Mouse (Mus musculus) lung, adult 2 months (tissue): Measurements from ENCODE around the gene Nsmce3. TPM values are rescaled to one million over a fixed set of nuclear protein-coding genes. Genes with fewer than 3 reads are reported as not detected.
A peak's percentile ranks its signal among the peaks of the same experiment; 100 is the strongest.

Experiments
- DNase-seq: peaks from one replicate; pipeline ENCODE4 v3.0.0; 2022
- H3K4me1 ChIP-seq: fragments of 200-500 bp; 2 replicates; pipeline ENCODE4 v1.6.1; 2011; ENCODE audit warnings: low read length; ENCODE audit not compliant: control insufficient read depth, insufficient read depth
- H3K4me3 ChIP-seq: fragments of 200-500 bp; replicated peaks from 2 replicates; pipeline ENCODE3; 2011; ENCODE audit warnings: low read depth, mild to moderate bottlenecking, control low read depth, low read length; ENCODE audit errors: extremely low read depth
- CTCF ChIP-seq: fragments of 200-500 bp; IDR thresholded peaks from 2 replicates; pipeline ENCODE4 v1.5.1; 2011; ENCODE audit warnings: mild to moderate bottlenecking, low read length, control low read depth; ENCODE audit not compliant: insufficient read depth
- POLR2A ChIP-seq: fragments of 200-500 bp; IDR thresholded peaks from 2 replicates; pipeline ENCODE4 v1.6.1; 2011; ENCODE audit warnings: low read depth, mild to moderate bottlenecking, control low read depth, low read length, borderline replicate concordance; ENCODE audit errors: extremely low read depth
- WGBS: fragments of 180-500 bp; shearing (Covaris S2); methylation state at CpG from one replicate; pipeline ENCODE4 v1.1.7; 2018; 5-methylcytosine and 5-hydroxymethylcytosine counted together
- polyA plus RNA-seq: library from polyadenylated mRNA; depleted of rRNA; stranded (reverse); fragments of >200 nt; gene quantifications from 2 replicates; pipeline ENCODE4 v1.2.3, GENCODE M21; 2012

Nsmce3 gene
- polyA plus RNA-seq, 1 experiment, result 3.8 TPM

GRCm38 (mm10) chr7:64895685-64896101, 22.9 kb upstream of the Nsmce3 start:
- 40% methylated on average over 5 of the region's 5 CpGs for WGBS
- no peak for DNase-seq
- no peak overlapping the region for H3K4me3 ChIP-seq
- TF ChIP-seq CTCF, result no peak
- no peak for TF ChIP-seq POLR2A
- no peaks in the 10 kb centered on the region for H3K4me1 ChIP-seq

- TF ChIP-seq POLR2A (no peak), CTCF (no peak)
- H3K4me1 ChIP-seq, result no peaks in the 10 kb centered on the region
- no peak for DNase-seq
- H3K4me3 ChIP-seq, result no peak overlapping the region
- WGBS, result 51% methylated on average over 3 of the region's 3 CpGs
These were observed 18.3 kb upstream of the Nsmce3 start for GRCm38 (mm10) chr7:64891139-64891538.

GRCm38 (mm10) chr7:64889919-64890318, 17.1 kb upstream of the Nsmce3 start:
- TF ChIP-seq POLR2A (no peak), CTCF (no peak)
- DNase-seq, result no peak
- Histone ChIP-seq H3K4me1 (no peaks in the 10 kb centered on the region), H3K4me3 (no peak overlapping the region)
- 65% methylated on average over 9 of the region's 9 CpGs for WGBS

- TF ChIP-seq POLR2A (no peak), CTCF (no peak)
- no peaks in the 10 kb centered on the region for H3K4me1 ChIP-seq
- 62% methylated on average over 11 of the region's 11 CpGs for WGBS
These were observed 11.5 kb upstream of the Nsmce3 start for GRCm38 (mm10) chr7:64884187-64884862.

GRCm38 (mm10) chr7:64882243-64882642, 9.4 kb upstream of the Nsmce3 start:
- WGBS, result 62% methylated on average over 6 of the region's 6 CpGs
- no peaks in the 10 kb centered on the region for H3K4me1 ChIP-seq
- TF ChIP-seq POLR2A (no peak), CTCF (no peak)
- H3K4me3 ChIP-seq, result no peak overlapping the region
- DNase-seq, result no peak

More at GRCm38 (mm10) chr7:64884187-64884862, 11.5 kb upstream of the Nsmce3 start:
- no peak overlapping the region for H3K4me3 ChIP-seq
- DNase-seq, result no peak

- 56% methylated on average over 7 of the region's 7 CpGs for WGBS
- TF ChIP-seq POLR2A (no peak), CTCF (no peak)
- Histone ChIP-seq H3K4me3 (no peak overlapping the region), H3K4me1 (no peaks in the 10 kb centered on the region)
- no peak for DNase-seq
These were observed 8.6 kb upstream of the Nsmce3 start for GRCm38 (mm10) chr7:64881387-64881786.

GRCm38 (mm10) chr7:64880415-64880814, 7.6 kb upstream of the Nsmce3 start:
- H3K4me1 ChIP-seq, result no peaks in the 10 kb centered on the region
- H3K4me3 ChIP-seq, result no peak overlapping the region
- 77% methylated on average over 5 of the region's 5 CpGs for WGBS
- TF ChIP-seq CTCF, result no peak
- TF ChIP-seq POLR2A, result no peak
- no peak for DNase-seq

GRCm38 (mm10) chr7:64874941-64875340, 2.1 kb upstream of the Nsmce3 start:
- TF ChIP-seq POLR2A (no peak), CTCF (no peak)
- H3K4me3 ChIP-seq, result no peak overlapping the region
- 79% methylated on average over 4 of the region's 4 CpGs for WGBS
- DNase-seq, result no peak
- H3K4me1 ChIP-seq, result peaks cover 6% of the 10 kb centered on the region; the same call in 1 of the 2 replicates

- TF ChIP-seq POLR2A (no peak), CTCF (no peak)
- WGBS, result 34% methylated on average over 11 of the region's 11 CpGs
- Histone ChIP-seq H3K4me3 (peak overlapping the region; percentile 61), H3K4me1 (peaks cover 6% of the 10 kb centered on the region; the same call in 1 of the 2 replicates)
- no peak for DNase-seq
These were observed 469 bp upstream of the Nsmce3 start for GRCm38 (mm10) chr7:64873266-64873665.
